Mouse (Mus musculus) liver, embryonic 14.5 days (tissue): Measurements from ENCODE around the gene Smoc1. TPM values are rescaled to one million over a fixed set of nuclear protein-coding genes. Genes with fewer than 3 reads are reported as not detected.

Experiments
- ATAC-seq: fragments of 200-750 bp; cut with Nextera tagmentation; 2 replicates; pipeline ENCODE4 v1.8.0; 2017; ENCODE audit warnings: moderate number of reproducible peaks, mild to moderate bottlenecking, moderate library complexity; ENCODE audit not compliant: insufficient read depth
- DNase-seq, 3 experiments: peaks; one replicate each; pipeline ENCODE4 v3.0.0-alpha.2; 2012 to 2013; ENCODE audit warnings: low read depth in 3 of 3, low spot score in 3 of 3
- H3K27ac ChIP-seq: fragments of 300-500 bp; sonication (generic); 2 replicates; pipeline ENCODE4 v1.5.1; 2014; ENCODE audit warnings: moderate library complexity, mild to moderate bottlenecking, control low read depth, inconsistent platforms
- H3K27me3 ChIP-seq: fragments of 300-500 bp; sonication (generic); 2 replicates; pipeline ENCODE4 v1.6.1; 2014; ENCODE audit warnings: mild to moderate bottlenecking, low read length, moderate library complexity; ENCODE audit not compliant: control insufficient read depth, insufficient read depth
- H3K36me3 ChIP-seq: fragments of 300-500 bp; sonication (generic); replicated peaks from 2 replicates; pipeline ENCODE4 v1.6.1; 2014; ENCODE audit warnings: low read depth; ENCODE audit not compliant: control insufficient read depth, insufficient read depth
- H3K4me1 ChIP-seq, 2 experiments: fragments of 200-500 bp in 1 of 2; fragments of 300-500 bp in 1 of 2; sonication (generic) in 1 of 2; replicated peaks; 2 replicates each; pipeline ENCODE4 v1.6.1; 2012 to 2014; ENCODE audit warnings: antibody characterized with exemption in 1 of 2, inconsistent platforms in 1 of 2, low read length in 1 of 2; ENCODE audit not compliant: control insufficient read depth in 2 of 2, insufficient read depth in 2 of 2
- H3K4me2 ChIP-seq: fragments of 300-500 bp; sonication (generic); 2 replicates; pipeline ENCODE4 v1.6.1; 2014; ENCODE audit warnings: low read depth, mild to moderate bottlenecking, control low read depth, moderate library complexity
- H3K4me3 ChIP-seq, 2 experiments: fragments of 200-500 bp in 1 of 2; fragments of 300-500 bp in 1 of 2; sonication (generic) in 1 of 2; 2 replicates each; pipeline ENCODE4 v1.5.1; 2012 to 2014; ENCODE audit warnings: low read depth in 2 of 2, low read length in 2 of 2, mild to moderate bottlenecking in 2 of 2, control low read depth in 1 of 2, inconsistent platforms in 1 of 2, moderate library complexity in 1 of 2; ENCODE audit not compliant: insufficient read depth in 1 of 2
- H3K9ac ChIP-seq: fragments of 300-500 bp; sonication (generic); replicated peaks from 2 replicates; pipeline ENCODE4 v1.6.1; 2014; ENCODE audit warnings: mild to moderate bottlenecking, control low read depth, moderate library complexity
- H3K9me3 ChIP-seq: fragments of 300-500 bp; sonication (generic); 2 replicates; pipeline ENCODE4 v1.6.1; 2016; ENCODE audit warnings: low read length, mixed read lengths; ENCODE audit not compliant: control insufficient read depth
- CTCF ChIP-seq: IDR thresholded peaks from 2 replicates; pipeline ENCODE4 v1.5.1; 2016; ENCODE audit warnings: antibody characterized with exemption, low read depth, control low read depth
- EP300 ChIP-seq: IDR thresholded peaks from 2 replicates; pipeline ENCODE4 v1.6.1; 2016; ENCODE audit warnings: antibody characterized with exemption, low read depth
- WGBS: fragments of 180-500 bp; shearing (Covaris S2); extraction: QIAGEN DNeasy Blood & Tissue Kit; methylation state at CpG from one replicate; pipeline ENCODE4 v1.1.7; 2014; ENCODE audit not compliant: insufficient replicate concordance; 5-methylcytosine and 5-hydroxymethylcytosine counted together
- polyA plus RNA-seq, 2 experiments: library from polyadenylated mRNA; depleted of rRNA in 1 of 2; stranded (reverse) in 1 of 2; unstranded in 1 of 2; fragments of >200 nt; fragmentation: Nextera tagmentation in 1 of 2; extraction: Ambion mirVana in 1 of 2; gene quantifications; 2 replicates each; pipeline versions ENCODE4 v1.2.1 to v1.2.3; 2012 to 2014

Smoc1 gene
- polyA plus RNA-seq, 2 experiments: 4.6 to 6.9 TPM

DNA sequence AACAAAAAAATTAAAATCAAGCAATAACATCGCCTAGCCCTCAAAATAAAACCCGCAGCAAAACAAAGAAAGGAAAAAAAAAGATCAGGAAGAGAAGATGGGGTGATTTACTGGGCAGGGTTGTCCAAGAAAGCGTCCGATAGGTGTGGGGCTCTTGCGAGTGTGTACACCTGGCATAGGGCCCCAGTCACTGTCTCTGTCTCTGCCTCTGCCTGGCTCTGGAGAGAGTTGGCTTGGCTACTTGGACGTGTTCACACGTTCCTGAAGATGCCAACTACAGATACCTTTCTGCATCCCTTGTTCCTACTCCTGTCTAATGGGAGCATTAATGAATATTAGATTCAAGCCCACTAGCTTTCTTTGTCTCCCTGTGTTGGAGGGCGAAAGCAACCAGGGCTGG lies 140.0 kb downstream of the Smoc1 start:
- ATAC-seq: no peak
- Histone ChIP-seq H3K4me2 (no peak overlapping the region), H3K27ac (no peak overlapping the region), H3K9ac (no peak overlapping the region), H3K27me3 (no peaks in the 10 kb centered on the region), H3K9me3 (no peaks in the 10 kb centered on the region), H3K4me1 (no peaks in the 10 kb centered on the region), H3K36me3 (no peaks in the 10 kb centered on the region), H3K4me3 (no peak overlapping the region)
- no peak for DNase-seq
- 67% methylated on average over 8 of the region's 8 CpGs for WGBS
- TF ChIP-seq CTCF (no peak), EP300 (no peak)

- Histone ChIP-seq H3K4me1 (no peaks in the 10 kb centered on the region), H3K9me3 (no peaks in the 10 kb centered on the region), H3K27ac (no peak overlapping the region), H3K36me3 (no peaks in the 10 kb centered on the region), H3K27me3 (no peaks in the 10 kb centered on the region), H3K4me3 (no peak overlapping the region), H3K9ac (no peak overlapping the region), H3K4me2 (no peak overlapping the region)
- ATAC-seq (no peak), DNase-seq (no peak)
- WGBS: 69% methylated on average over 9 of the region's 9 CpGs
- TF ChIP-seq CTCF: no peak
- TF ChIP-seq EP300: no peak
These were observed 140.5 kb downstream of the Smoc1 start for GRCm38 (mm10) chr12:81167142-81167541.

- Histone ChIP-seq H3K4me1 (no peaks in the 10 kb centered on the region), H3K4me3 (no peak overlapping the region), H3K27me3 (no peaks in the 10 kb centered on the region), H3K27ac (no peak overlapping the region), H3K36me3 (no peaks in the 10 kb centered on the region), H3K9me3 (no peaks in the 10 kb centered on the region), H3K4me2 (no peak overlapping the region), H3K9ac (no peak overlapping the region)
- WGBS: 69% methylated on average over 7 of the region's 7 CpGs
- no peak for DNase-seq
- no peak for ATAC-seq
- TF ChIP-seq EP300 (no peak), CTCF (no peak)
These were observed 141.4 kb downstream of the Smoc1 start for GRCm38 (mm10) chr12:81168031-81168430.

- Histone ChIP-seq H3K9ac (no peak overlapping the region), H3K36me3 (no peaks in the 10 kb centered on the region), H3K27ac (no peak overlapping the region), H3K4me1 (no peaks in the 10 kb centered on the region), H3K9me3 (no peaks in the 10 kb centered on the region), H3K4me2 (no peak overlapping the region), H3K4me3 (no peak overlapping the region), H3K27me3 (no peaks in the 10 kb centered on the region)
- 40% methylated on average over 2 of the region's 2 CpGs for WGBS
- DNase-seq (no peak), ATAC-seq (no peak)
- TF ChIP-seq CTCF: no peak
- no peak for TF ChIP-seq EP300
These were observed 141.9 kb downstream of the Smoc1 start for GRCm38 (mm10) chr12:81168494-81168893.

DNA sequence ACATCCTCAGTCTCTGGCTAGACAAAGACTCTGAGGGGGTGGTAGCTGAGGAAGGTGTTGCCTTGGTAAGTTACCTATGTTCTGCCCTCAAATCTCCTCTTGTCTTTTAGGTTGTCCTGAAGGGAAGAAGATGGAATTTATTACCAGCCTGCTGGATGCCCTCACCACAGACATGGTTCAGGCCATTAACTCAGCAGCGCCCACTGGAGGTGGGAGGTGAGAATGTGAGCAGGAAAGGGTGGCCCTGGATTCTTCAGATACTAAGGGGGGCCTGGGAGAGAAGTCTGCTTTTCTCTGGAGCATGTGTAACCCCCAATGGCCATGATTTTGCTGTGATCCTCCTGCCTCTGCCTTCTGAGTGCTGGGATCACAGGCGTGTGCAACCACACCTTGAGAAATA lies 143.5 kb downstream of the Smoc1 start:
- no peaks in the 10 kb centered on the region for H3K27me3 ChIP-seq
- TF ChIP-seq EP300 (no peak), CTCF (peak; percentile 50)
- no peak overlapping the region for H3K9ac ChIP-seq
- H3K9me3 ChIP-seq: no peaks in the 10 kb centered on the region
- H3K27ac ChIP-seq: no peak overlapping the region
- no peak overlapping the region for H3K4me2 ChIP-seq
- H3K4me3 ChIP-seq: no peak overlapping the region
- WGBS: 57% methylated on average over 2 of the region's 2 CpGs
- no peak for ATAC-seq
- no peak for DNase-seq
- H3K36me3 ChIP-seq: no peaks in the 10 kb centered on the region
- no peaks in the 10 kb centered on the region for H3K4me1 ChIP-seq
